Mouse (Mus musculus): ENCODE data around the gene Atxn7l1.

Atxn7l1 gene

GRCm38 (mm10) chr12:33308668-33309067 is 161.2 kb downstream of the Atxn7l1 start:
- ChIA-PET POLR2A (no interaction called here), CTCF (interaction anchor here in 1 of 4 experiments (1.5 to 1.9 kb wide), 2 partner anchors 13 to 71 kb away, joined by 5 to 7 read pairs; no protein-coding TSS in a partner anchor)

GRCm38 (mm10) chr12:33313828-33314671 is 166.6 kb downstream of the Atxn7l1 start:
- POLR2A ChIA-PET: interaction anchor here in 2 of 4 experiments (0.6 to 1.8 kb wide), 7 partner anchors 10 to 361 kb away, joined by 3 to 6 read pairs (median 3); partner anchors contain the start of gene Sypl (in 1 of the 2)
- CTCF ChIA-PET: interaction anchor here (0.7 to 1.6 kb wide), 9 partner anchors 8 to 115 kb away, joined by 3 to 8 read pairs (median 5); no protein-coding TSS in a partner anchor

- ChIA-PET POLR2A (interaction anchor here in 2 of 4 experiments (1.1 to 1.8 kb wide), 3 partner anchors 9 to 362 kb away, joined by 3 to 6 read pairs (median 5); partner anchors contain the start of gene Sypl (in 1 of the 2)), CTCF (interaction anchor here in 3 of 4 experiments (0.8 to 1.6 kb wide), 4 partner anchors 7 to 65 kb away, joined by 3 to 6 read pairs (median 4); no protein-coding TSS in a partner anchor)
Observed at GRCm38 (mm10) chr12:33314924-33315643, 167.6 kb downstream of the Atxn7l1 start.

GRCm38 (mm10) chr12:33315804-33316203 is 168.3 kb downstream of the Atxn7l1 start:
- ChIA-PET CTCF (no interaction called here), POLR2A (interaction anchor here in 1 of 4 experiments (0.8 to 1.8 kb wide), 3 partner anchors 8 to 140 kb away, joined by 3 to 5 read pairs (median 3); no protein-coding TSS in a partner anchor)

GRCm38 (mm10) chr12:33317792-33318530 is 170.5 kb downstream of the Atxn7l1 start:
- ChIA-PET CTCF (interaction anchor here in 2 of 4 experiments (0.6 to 0.7 kb wide), 2 partner anchors 27 to 60 kb away, joined by 3 to 4 read pairs; no protein-coding TSS in a partner anchor), POLR2A (no interaction called here)

GRCm38 (mm10) chr12:33322547-33322946 is 175.1 kb downstream of the Atxn7l1 start:
- ChIA-PET POLR2A (interaction anchor here in 1 of 4 experiments (1.1 kb wide), 1 partner anchor 57 kb away, joined by 4 read pairs; no protein-coding TSS in a partner anchor), CTCF (interaction anchor here (0.5 to 1.9 kb wide), 26 partner anchors 8 to 296 kb away, joined by 3 to 11 read pairs (median 4); no protein-coding TSS in a partner anchor)

GRCm38 (mm10) chr12:33323821-33324220 is 176.3 kb downstream of the Atxn7l1 start:
- POLR2A ChIA-PET: interaction anchor here in 1 of 4 experiments (1.4 kb wide), 1 partner anchor 9 kb away, joined by 5 read pairs; no protein-coding TSS in a partner anchor
- CTCF ChIA-PET: interaction anchor here in 3 of 4 experiments (1.0 to 1.9 kb wide), 6 partner anchors 10 to 296 kb away, joined by 3 to 10 read pairs (median 4); no protein-coding TSS in a partner anchor

- CTCF ChIA-PET: interaction anchor here in 2 of 4 experiments (0.7 to 1.1 kb wide), 2 partner anchors 8 to 18 kb away, joined by 3 to 5 read pairs; no protein-coding TSS in a partner anchor
- POLR2A ChIA-PET: no interaction called here
Observed at GRCm38 (mm10) chr12:33325424-33325823, 177.9 kb downstream of the Atxn7l1 start.

GRCm38 (mm10) chr12:33332046-33332445 is 184.6 kb downstream of the Atxn7l1 start:
- CTCF ChIA-PET: interaction anchor here in 3 of 4 experiments (0.5 to 1.8 kb wide), 3 partner anchors 9 to 337 kb away, joined by 4 to 9 read pairs (median 7); no protein-coding TSS in a partner anchor
- POLR2A ChIA-PET: no interaction called here

- ChIA-PET CTCF (interaction anchor here in 2 of 4 experiments (0.5 to 2.6 kb wide), 7 partner anchors 31 to 1286 kb away, joined by 3 to 34 read pairs (median 4); no protein-coding TSS in a partner anchor), POLR2A (interaction anchor here in 1 of 4 experiments (0.6 to 0.7 kb wide), 2 partner anchors 310 to 378 kb away, joined by 3 to 7 read pairs; no protein-coding TSS in a partner anchor)
Observed at GRCm38 (mm10) chr12:33332796-33333195, 185.3 kb downstream of the Atxn7l1 start.

- ChIA-PET CTCF (interaction anchor here (0.5 to 2.6 kb wide), 69 partner anchors 9 to 1969 kb away, joined by 3 to 34 read pairs (median 4); partner anchors contain the start of genes Twistnb (in 2 of the 4) and Efcab10 (in 1 of the 4)), POLR2A (interaction anchor here in 3 of 4 experiments (0.5 to 1.5 kb wide), 6 partner anchors 47 to 629 kb away, joined by 3 to 4 read pairs (median 3); no protein-coding TSS in a partner anchor)
Observed at GRCm38 (mm10) chr12:33333914-33334313, 186.4 kb downstream of the Atxn7l1 start.

- CTCF ChIA-PET: interaction anchor here (0.6 to 2.6 kb wide), 58 partner anchors 8 to 437 kb away, joined by 3 to 34 read pairs (median 4); partner anchors contain the start of genes Twistnb (in 2 of the 4) and Efcab10 (in 1 of the 4)
- POLR2A ChIA-PET: interaction anchor here in 2 of 4 experiments (0.6 to 1.5 kb wide), 3 partner anchors 162 to 630 kb away, joined by 3 read pairs; no protein-coding TSS in a partner anchor
Observed at GRCm38 (mm10) chr12:33334511-33334910, 187.0 kb downstream of the Atxn7l1 start.

GRCm38 (mm10) chr12:33334951-33335350 is 187.5 kb downstream of the Atxn7l1 start:
- POLR2A ChIA-PET: interaction anchor here in 1 of 4 experiments (1.5 kb wide), 1 partner anchor 278 kb away, joined by 3 read pairs; no protein-coding TSS in a partner anchor
- CTCF ChIA-PET: interaction anchor here (0.6 to 2.6 kb wide), 20 partner anchors 12 to 415 kb away, joined by 3 to 34 read pairs (median 6); partner anchors contain the start of gene Efcab10 (in 1 of the 4)

- POLR2A ChIA-PET: interaction anchor here in 1 of 4 experiments (1.0 kb wide), 1 partner anchor 86 kb away, joined by 3 read pairs; no protein-coding TSS in a partner anchor
Observed at GRCm38 (mm10) chr12:33335410-33335809, 187.9 kb downstream of the Atxn7l1 start.

GRCm38 (mm10) chr12:33336561-33337125 is 189.2 kb downstream of the Atxn7l1 start:
- CTCF ChIA-PET: interaction anchor here in 1 of 4 experiments (0.5 kb wide), 1 partner anchor 44 kb away, joined by 3 read pairs; no protein-coding TSS in a partner anchor
- POLR2A ChIA-PET: no interaction called here

More at GRCm38 (mm10) chr12:33335410-33335809, 187.9 kb downstream of the Atxn7l1 start:
- CTCF ChIA-PET: interaction anchor here in 2 of 4 experiments (0.5 to 2.5 kb wide), 3 partner anchors 51 to 305 kb away, joined by 4 to 22 read pairs (median 8); no protein-coding TSS in a partner anchor

GRCm38 (mm10) chr12:33337289-33337688 is 189.8 kb downstream of the Atxn7l1 start:
- ChIA-PET POLR2A (no interaction called here), CTCF (interaction anchor here in 1 of 4 experiments (1.9 kb wide), 1 partner anchor 43 kb away, joined by 10 read pairs; no protein-coding TSS in a partner anchor)

All from embryonic stem cell, embryonic (primary cell).